Mouse (Mus musculus): ENCODE measurements around the gene Mthfd1l. TPM values are rescaled to one million over a fixed set of nuclear protein-coding genes. Genes with fewer than 3 reads are reported as not detected.

The Mthfd1l gene
- polyA plus RNA-seq, 1 experiment from 2014 or later = 18.5 TPM

GRCm38 (mm10) chr10:4124148-4124547 lies 151.2 kb downstream of the Mthfd1l start:
- no peaks in the 10 kb centered on the region for H3K9me3 ChIP-seq (replicated peaks; ENCODE audit: control insufficient read depth, low read length)
- ATAC-seq (ENCODE audit: low read depth) = no peak

GRCm38 (mm10) chr10:4125232-4125631 lies 152.3 kb downstream of the Mthfd1l start:
- no peaks in the 10 kb centered on the region; the same call in 1 of the 2 replicates for H3K36me3 ChIP-seq (ENCODE audit: control insufficient read depth, insufficient read depth)
- no peak overlapping the region for H3K27ac ChIP-seq (ENCODE audit: low read length)
- no peaks in the 10 kb centered on the region for H3K9me3 ChIP-seq (replicated peaks; ENCODE audit: control insufficient read depth, low read length)
- WGBS (ENCODE audit: insufficient replicate concordance) = 80% methylated on average over 7 of the region's 7 CpGs
- peaks cover 3% of the 10 kb centered on the region; the same call in 1 of the 2 replicates for H3K4me1 ChIP-seq (ENCODE audit: control insufficient read depth, low read depth, low read length)
- no peak overlapping the region for H3K9ac ChIP-seq (ENCODE audit: low read depth, low read length)
- no peak for ATAC-seq (ENCODE audit: low read depth)
- H3K4me3 ChIP-seq (ENCODE audit: low read depth, low read length) = no peak overlapping the region
- no peak overlapping the region for H3K4me2 ChIP-seq (ENCODE audit: low read depth, low read length)
- H3K27me3 ChIP-seq (ENCODE audit: control insufficient read depth, insufficient read depth, low read depth, low read length) = no peaks in the 10 kb centered on the region

More at GRCm38 (mm10) chr10:4124148-4124547, 151.2 kb downstream of the Mthfd1l start:
- Histone ChIP-seq H3K9ac (ENCODE audit: low read depth, low read length) (no peak overlapping the region), H3K27ac (ENCODE audit: low read length) (no peak overlapping the region), H3K27me3 (ENCODE audit: control insufficient read depth, insufficient read depth, low read depth, low read length) (no peaks in the 10 kb centered on the region), H3K4me1 (ENCODE audit: control insufficient read depth, low read depth, low read length) (peaks cover 3% of the 10 kb centered on the region; the same call in 1 of the 2 replicates), H3K4me2 (ENCODE audit: low read depth, low read length) (no peak overlapping the region), H3K4me3 (ENCODE audit: low read depth, low read length) (no peak overlapping the region), H3K36me3 (ENCODE audit: control insufficient read depth, insufficient read depth) (no peaks in the 10 kb centered on the region; the same call in 1 of the 2 replicates)
- WGBS (ENCODE audit: insufficient replicate concordance) = 74% methylated on average over 1 of the region's 1 CpGs

- 30% methylated on average over 8 of the region's 8 CpGs for WGBS (ENCODE audit: insufficient replicate concordance)
- Histone ChIP-seq H3K4me3 (ENCODE audit: low read depth, low read length) (no peak overlapping the region), H3K9me3 (replicated peaks; ENCODE audit: control insufficient read depth, low read length) (no peaks in the 10 kb centered on the region), H3K9ac (ENCODE audit: low read depth, low read length) (no peak overlapping the region), H3K4me2 (ENCODE audit: low read depth, low read length) (no peak overlapping the region), H3K4me1 (ENCODE audit: control insufficient read depth, low read depth, low read length) (peaks cover 3% of the 10 kb centered on the region; the same call in 1 of the 2 replicates), H3K36me3 (ENCODE audit: control insufficient read depth, insufficient read depth) (no peaks in the 10 kb centered on the region; the same call in 1 of the 2 replicates), H3K27ac (ENCODE audit: low read length) (no peak overlapping the region), H3K27me3 (ENCODE audit: control insufficient read depth, insufficient read depth, low read depth, low read length) (no peaks in the 10 kb centered on the region)
- no peak for ATAC-seq (ENCODE audit: low read depth)
Observed at GRCm38 (mm10) chr10:4126335-4127012, 153.6 kb downstream of the Mthfd1l start.

- 62% methylated on average over 10 of the region's 10 CpGs for WGBS (ENCODE audit: insufficient replicate concordance)
- no peak overlapping the region for H3K9ac ChIP-seq (ENCODE audit: low read depth, low read length)
- ATAC-seq (ENCODE audit: low read depth) = peak; percentile 30; the same call in 1 of the 2 replicates
- H3K27me3 ChIP-seq (ENCODE audit: control insufficient read depth, insufficient read depth, low read depth, low read length) = no peaks in the 10 kb centered on the region
- H3K4me3 ChIP-seq (ENCODE audit: low read depth, low read length) = no peak overlapping the region
- no peaks in the 10 kb centered on the region for H3K36me3 ChIP-seq (ENCODE audit: control insufficient read depth, insufficient read depth)
- no peaks in the 10 kb centered on the region for H3K9me3 ChIP-seq (replicated peaks; ENCODE audit: control insufficient read depth, low read length)
- H3K4me1 ChIP-seq (ENCODE audit: control insufficient read depth, low read depth, low read length) = peaks cover 3% of the 10 kb centered on the region; the same call in 1 of the 2 replicates
- H3K4me2 ChIP-seq (ENCODE audit: low read depth, low read length) = no peak overlapping the region
- H3K27ac ChIP-seq (ENCODE audit: low read length) = peak overlapping the region; percentile 34; the same call in 1 of the 2 replicates
Observed at GRCm38 (mm10) chr10:4128411-4128810, 155.5 kb downstream of the Mthfd1l start.

GRCm38 (mm10) chr10:4128915-4129314 lies 156.0 kb downstream of the Mthfd1l start:
- Histone ChIP-seq H3K9ac (ENCODE audit: low read depth, low read length) (no peak overlapping the region), H3K4me3 (ENCODE audit: low read depth, low read length) (no peak overlapping the region), H3K4me2 (ENCODE audit: low read depth, low read length) (no peak overlapping the region), H3K36me3 (ENCODE audit: control insufficient read depth, insufficient read depth) (no peaks in the 10 kb centered on the region), H3K9me3 (replicated peaks; ENCODE audit: control insufficient read depth, low read length) (no peaks in the 10 kb centered on the region), H3K27me3 (ENCODE audit: control insufficient read depth, insufficient read depth, low read depth, low read length) (no peaks in the 10 kb centered on the region), H3K27ac (ENCODE audit: low read length) (peak overlapping the region; percentile 34; the same call in 1 of the 2 replicates), H3K4me1 (ENCODE audit: control insufficient read depth, low read depth, low read length) (peaks cover 3% of the 10 kb centered on the region; the same call in 1 of the 2 replicates)
- 80% methylated on average over 4 of the region's 4 CpGs for WGBS (ENCODE audit: insufficient replicate concordance)
- 0 out of 2 replicates have a peak, but pooled peaks have one; percentile 25 for ATAC-seq (ENCODE audit: low read depth)

- no peaks in the 10 kb centered on the region for H3K36me3 ChIP-seq (ENCODE audit: control insufficient read depth, insufficient read depth)
- H3K9ac ChIP-seq (ENCODE audit: low read depth, low read length) = no peak overlapping the region
- H3K4me1 ChIP-seq (ENCODE audit: control insufficient read depth, low read depth, low read length) = peaks cover 3% of the 10 kb centered on the region; the same call in 1 of the 2 replicates
- WGBS (ENCODE audit: insufficient replicate concordance) = 75% methylated on average over 8 of the region's 8 CpGs
- H3K4me2 ChIP-seq (ENCODE audit: low read depth, low read length) = no peak overlapping the region
- no peaks in the 10 kb centered on the region for H3K9me3 ChIP-seq (replicated peaks; ENCODE audit: control insufficient read depth, low read length)
- no peak for ATAC-seq (ENCODE audit: low read depth)
- H3K4me3 ChIP-seq (ENCODE audit: low read depth, low read length) = no peak overlapping the region
- H3K27ac ChIP-seq (ENCODE audit: low read length) = peak overlapping the region; percentile 33
- H3K27me3 ChIP-seq (ENCODE audit: control insufficient read depth, insufficient read depth, low read depth, low read length) = no peaks in the 10 kb centered on the region
Observed at GRCm38 (mm10) chr10:4129461-4129860, 156.5 kb downstream of the Mthfd1l start.

- no peak overlapping the region for H3K27ac ChIP-seq (ENCODE audit: low read length)
Observed at GRCm38 (mm10) chr10:4130034-4130607, 157.2 kb downstream of the Mthfd1l start.

GRCm38 (mm10) chr10:4132735-4133134 lies 159.8 kb downstream of the Mthfd1l start:
- Histone ChIP-seq H3K27ac (ENCODE audit: low read length) (no peak overlapping the region), H3K4me1 (ENCODE audit: control insufficient read depth, low read depth, low read length) (no peaks in the 10 kb centered on the region; the same call in 1 of the 2 replicates), H3K9me3 (replicated peaks; ENCODE audit: control insufficient read depth, low read length) (no peaks in the 10 kb centered on the region), H3K36me3 (ENCODE audit: control insufficient read depth, insufficient read depth) (no peaks in the 10 kb centered on the region), H3K27me3 (ENCODE audit: control insufficient read depth, insufficient read depth, low read depth, low read length) (no peaks in the 10 kb centered on the region), H3K4me3 (ENCODE audit: low read depth, low read length) (no peak overlapping the region), H3K4me2 (ENCODE audit: low read depth, low read length) (no peak overlapping the region), H3K9ac (ENCODE audit: low read depth, low read length) (no peak overlapping the region)
- 64% methylated on average over 7 of the region's 7 CpGs for WGBS (ENCODE audit: insufficient replicate concordance)
- no peak for ATAC-seq (ENCODE audit: low read depth)

More at GRCm38 (mm10) chr10:4130034-4130607, 157.2 kb downstream of the Mthfd1l start:
- ATAC-seq (ENCODE audit: low read depth) = peak; percentile 33; the same call in 1 of the 2 replicates
- peaks cover 3% of the 10 kb centered on the region; the same call in 1 of the 2 replicates for H3K4me1 ChIP-seq (ENCODE audit: control insufficient read depth, low read depth, low read length)
- no peak overlapping the region for H3K4me2 ChIP-seq (ENCODE audit: low read depth, low read length)
- no peaks in the 10 kb centered on the region for H3K9me3 ChIP-seq (replicated peaks; ENCODE audit: control insufficient read depth, low read length)
- H3K4me3 ChIP-seq (ENCODE audit: low read depth, low read length) = no peak overlapping the region
- no peak overlapping the region for H3K9ac ChIP-seq (ENCODE audit: low read depth, low read length)
- H3K27me3 ChIP-seq (ENCODE audit: control insufficient read depth, insufficient read depth, low read depth, low read length) = no peaks in the 10 kb centered on the region
- no peaks in the 10 kb centered on the region for H3K36me3 ChIP-seq (ENCODE audit: control insufficient read depth, insufficient read depth)
- 64% methylated on average over 11 of the region's 11 CpGs for WGBS (ENCODE audit: insufficient replicate concordance)
